Mouse (Mus musculus) kidney, adult 2 months (tissue): ENCODE results near the gene Rfx3. TPM values are rescaled to one million over a fixed set of nuclear protein-coding genes. Genes with fewer than 3 reads are reported as not detected.

ENCODE experiments used
- DNase-seq: peaks from one replicate; pipeline ENCODE4 v3.0.0; 2021
- H3K27ac ChIP-seq: fragments of 200-500 bp; 2 replicates; pipeline ENCODE4 v1.5.1; 2012; ENCODE audit warnings: low read depth, low read length, control low read depth, inconsistent platforms; ENCODE audit not compliant: insufficient read depth
- H3K27me3 ChIP-seq: fragments of 200-500 bp; replicated peaks from 2 replicates; pipeline ENCODE4 v1.6.1; 2012; ENCODE audit warnings: mild to moderate bottlenecking, moderate library complexity, low read length, inconsistent platforms; ENCODE audit not compliant: control insufficient read depth, insufficient read depth
- H3K36me3 ChIP-seq: fragments of 200-500 bp; 2 replicates; pipeline ENCODE4 v1.6.1; 2012; ENCODE audit warnings: mild to moderate bottlenecking, moderate library complexity, low read length, inconsistent platforms; ENCODE audit not compliant: control insufficient read depth, insufficient read depth
- H3K4me1 ChIP-seq: fragments of 200-500 bp; 2 replicates; pipeline ENCODE4 v1.6.1; 2011; ENCODE audit warnings: low read length; ENCODE audit not compliant: control insufficient read depth, insufficient read depth
- H3K4me3 ChIP-seq: fragments of 200-500 bp; 2 replicates; pipeline ENCODE4 v1.5.1; 2011; ENCODE audit warnings: mild to moderate bottlenecking, low read depth, low read length, control low read depth; ENCODE audit not compliant: insufficient read depth
- CTCF ChIP-seq: fragments of 200-500 bp; conservative IDR thresholded peaks from 2 replicates; pipeline ENCODE4 v1.5.1; 2011; ENCODE audit warnings: low read depth, mild to moderate bottlenecking, control low read depth, low read length, moderate library complexity, mixed read lengths; ENCODE audit not compliant: insufficient read depth, insufficient read length
- POLR2A ChIP-seq: fragments of 200-500 bp; IDR thresholded peaks from one replicate; pipeline ENCODE4 v1.6.1; 2011; ENCODE audit warnings: low read depth, low read length, control low read depth
- WGBS: fragments of 180-500 bp; shearing (Covaris S2); methylation state at CpG from one replicate; pipeline ENCODE4 v1.1.7; 2018; 5-methylcytosine and 5-hydroxymethylcytosine counted together
- polyA plus RNA-seq: library from polyadenylated mRNA; depleted of rRNA; stranded (reverse); fragments of >200 nt; gene quantifications from 2 replicates; pipeline ENCODE4 v1.2.3, GENCODE M21; 2012; rRNA removed

The Rfx3 gene
- 1.7 and 1.9 TPM in 2 replicates for polyA plus RNA-seq

- Histone ChIP-seq H3K4me3 (peak within 1 kb of the TSS; percentile 98), H3K4me1 (peaks cover 3% of the 10 kb centered on the region; the same call in 1 of the 2 replicates), H3K27ac (peak within 1 kb of the TSS; percentile 100), H3K27me3 (no peaks in the 10 kb centered on the region), H3K36me3 (no peaks in the 10 kb centered on the region)
- no peak for TF ChIP-seq CTCF
- no peak for TF ChIP-seq POLR2A
- peak; percentile 75 for DNase-seq
- WGBS = under 1% methylated on average over 78 of the region's 78 CpGs
These were observed at the start of gene Rfx3 for GRCm38 (mm10) chr19:28010471-28011395. Gene Rfx3 (minus strand): TSS chr19:28011166.

GRCm38 (mm10) chr19:28052058-28052457 is 41.1 kb upstream of the Rfx3 start:
- Histone ChIP-seq H3K4me1 (no peaks in the 10 kb centered on the region), H3K27me3 (no peaks in the 10 kb centered on the region), H3K27ac (no peak overlapping the region), H3K36me3 (no peaks in the 10 kb centered on the region), H3K4me3 (no peak overlapping the region)
- no peak for DNase-seq
- WGBS = 49% methylated on average over 1 of the region's 1 CpGs
- TF ChIP-seq POLR2A (no peak), CTCF (no peak)

GRCm38 (mm10) chr19:28051571-28051970 is 40.6 kb upstream of the Rfx3 start:
- TF ChIP-seq POLR2A (no peak), CTCF (no peak)
- Histone ChIP-seq H3K27me3 (no peaks in the 10 kb centered on the region), H3K4me1 (no peaks in the 10 kb centered on the region), H3K4me3 (no peak overlapping the region), H3K36me3 (no peaks in the 10 kb centered on the region), H3K27ac (no peak overlapping the region)
- 65% methylated on average over 5 of the region's 5 CpGs for WGBS
- DNase-seq = no peak

- no peaks in the 10 kb centered on the region for H3K27me3 ChIP-seq
- H3K4me3 ChIP-seq = no peak overlapping the region
- no peak for TF ChIP-seq CTCF
- TF ChIP-seq POLR2A = no peak
- no peaks in the 10 kb centered on the region for H3K36me3 ChIP-seq
- WGBS = 70% methylated on average over 4 of the region's 4 CpGs
- H3K27ac ChIP-seq = no peak overlapping the region
- no peaks in the 10 kb centered on the region for H3K4me1 ChIP-seq
- no peak for DNase-seq
These were observed 38.3 kb upstream of the Rfx3 start for GRCm38 (mm10) chr19:28049280-28049679.

DNA sequence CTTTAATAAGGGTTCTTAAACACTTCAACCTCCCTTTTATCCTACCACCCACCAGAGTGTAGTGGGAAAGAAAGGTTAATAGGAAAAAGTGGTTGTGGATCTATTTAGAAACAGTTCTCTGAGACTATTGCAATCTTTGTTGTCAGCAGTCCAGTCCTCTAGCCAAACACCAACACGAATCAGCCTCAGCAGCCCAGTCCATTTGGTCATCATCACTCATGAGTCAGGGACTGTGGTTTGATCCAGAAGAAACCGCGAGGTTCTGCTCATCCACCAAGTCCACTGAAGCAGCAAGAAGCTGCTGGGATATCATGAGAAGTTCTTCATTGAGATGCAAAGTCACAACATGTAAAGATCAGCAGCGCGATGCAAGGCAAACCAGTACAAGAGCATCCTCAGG is 35.8 kb upstream of the Rfx3 start:
- 87% methylated on average over 5 of the region's 5 CpGs for whole genome bisulfite sequencing
- H3K4me3 ChIP-seq = no peak overlapping the region
- no peak overlapping the region for H3K27ac ChIP-seq
- no peaks in the 10 kb centered on the region for H3K4me1 ChIP-seq
- H3K27me3 ChIP-seq = no peaks in the 10 kb centered on the region
- no peak for DNase-seq
- TF ChIP-seq CTCF = no peak
- no peak for TF ChIP-seq POLR2A
- no peaks in the 10 kb centered on the region for H3K36me3 ChIP-seq

DNA sequence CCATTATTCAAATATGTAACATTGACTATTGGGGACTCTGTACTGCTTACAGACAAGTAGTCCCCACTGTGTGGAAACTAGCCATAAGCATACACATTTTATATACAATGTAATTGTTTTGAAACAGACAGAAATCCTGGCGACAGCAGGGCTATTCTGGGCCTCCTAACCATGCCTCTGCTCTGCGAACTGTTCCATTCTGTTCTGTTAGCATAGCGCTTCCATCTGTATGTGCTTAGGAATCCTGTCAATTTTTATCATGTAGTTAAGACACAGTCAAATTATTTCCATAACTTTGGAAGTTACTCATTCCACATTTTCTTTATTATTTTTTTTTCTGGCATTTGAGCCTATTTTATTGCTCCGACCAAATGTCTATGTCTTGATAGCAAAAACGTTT is 34.0 kb upstream of the Rfx3 start:
- H3K27ac ChIP-seq = no peak overlapping the region
- H3K36me3 ChIP-seq = no peaks in the 10 kb centered on the region
- TF ChIP-seq CTCF (no peak), POLR2A (no peak)
- no peaks in the 10 kb centered on the region for H3K4me1 ChIP-seq
- H3K4me3 ChIP-seq = no peak overlapping the region
- no peak for DNase-seq
- WGBS = 79% methylated on average over 5 of the region's 5 CpGs
- no peaks in the 10 kb centered on the region for H3K27me3 ChIP-seq

GRCm38 (mm10) chr19:28011718-28012499 is 943 bp upstream of the Rfx3 start:
- 1% methylated on average over 52 of the region's 52 CpGs for WGBS

More at GRCm38 (mm10) chr19:28011718-28012499, 943 bp upstream of the Rfx3 start:
- H3K36me3 ChIP-seq = no peaks in the 10 kb centered on the region
- H3K4me3 ChIP-seq = peak overlapping the region; percentile 75
- peak overlapping the region; percentile 94 for H3K27ac ChIP-seq
- no peaks in the 10 kb centered on the region for H3K27me3 ChIP-seq
- peaks cover 3% of the 10 kb centered on the region; the same call in 1 of the 2 replicates for H3K4me1 ChIP-seq
- TF ChIP-seq POLR2A (no peak), CTCF (no peak)
- DNase-seq = peak; percentile 78
